Mouse (Mus musculus) gastrocnemius, postnatal 25 days (tissue): ENCODE measurements around the gene Gzme. TPM values are rescaled to one million over a fixed set of nuclear protein-coding genes. Genes with fewer than 3 reads are reported as not detected.

Source experiments
- microRNA-seq, 2 experiments: library from miRNA; unstranded; fragments of <30 nt; microRNA quantifications; one replicate each; pipeline ENCODE4 v1.2.0; 2021; ENCODE audit warnings: borderline replicate concordance in 2 of 2
- total RNA-seq, 2 experiments: library from RNA; stranded (reverse); gene quantifications; 1 replicate in 1 of 2; 2 replicates in 1 of 2; pipeline ENCODE4 v1.2.3; 2021

Gene Gzme
- total RNA-seq, 2 experiments from 2014 or later = not detected

Small RNAs within 50 kb of the gene (microRNA-seq; reads per million reads assigned to microRNA genes)
- 0 reads per million in 2 experiments for gene Mir6949

Other genes starting within 250 kb of the Gzme start
- not detected for gene Cbln3, start 236.2 kb downstream of the Gzme start, total RNA-seq
- gene Khnyn, start 235.7 kb downstream of the Gzme start, total RNA-seq = 1 to 10 TPM; 7.0 to 9.1 TPM
- gene Sdr39u1, start 220.3 kb downstream of the Gzme start, total RNA-seq = 10 to 100 TPM; 95.7 to 98.1 TPM
- gene Cma1, start 175.9 kb downstream of the Gzme start, total RNA-seq = 1 to 10 TPM; 2.7 to 4.1 TPM
- gene Cma2, start 169.6 kb downstream of the Gzme start, total RNA-seq = not detected
- not detected for gene Mcpt1, start 102.7 kb downstream of the Gzme start, total RNA-seq
- not detected for gene Mcpt9, start 90.1 kb downstream of the Gzme start, total RNA-seq
- gene Mcpt2, start 78.6 kb downstream of the Gzme start, total RNA-seq = not detected
- 1 to 10 TPM; 2.7 to 5.8 TPM for gene Mcpt4, start 58.3 kb downstream of the Gzme start, total RNA-seq
- gene Mcpt8, start 35.4 kb downstream of the Gzme start, total RNA-seq = not detected
- not detected for gene Ctsg, start 18.1 kb downstream of the Gzme start, total RNA-seq
- not detected for gene Gzmd, start 12.0 kb upstream of the Gzme start, total RNA-seq
- gene Gzmg, start 39.0 kb upstream of the Gzme start, total RNA-seq = not detected
- not detected for gene Gzmn, start 54.0 kb upstream of the Gzme start, total RNA-seq
- not detected for gene Gzmf, start 90.8 kb upstream of the Gzme start, total RNA-seq
- not detected for gene Gzmc, start 114.0 kb upstream of the Gzme start, total RNA-seq
- gene Gzmb, start 141.6 kb upstream of the Gzme start, total RNA-seq = not detected
- not detected for gene Atp12a, start 244.4 kb upstream of the Gzme start, total RNA-seq